Mouse (Mus musculus) liver, embryonic 14.5 days (tissue): ENCODE results near the gene Gm21725. TPM values are rescaled to one million over a fixed set of nuclear protein-coding genes. Genes with fewer than 3 reads are reported as not detected.
"Not testable (repeated sequence)": the region's sequence is repeated elsewhere in the genome, so short reads cannot be mapped to it uniquely, and the experiment has no call there.

Experiments used
- ATAC-seq: fragments of 200-750 bp; cut with Nextera tagmentation; 2 replicates; pipeline ENCODE4 v1.8.0; 2017; ENCODE audit warnings: moderate number of reproducible peaks, mild to moderate bottlenecking, moderate library complexity; ENCODE audit not compliant: insufficient read depth
- DNase-seq, 3 experiments: peaks; one replicate each; pipeline ENCODE4 v3.0.0-alpha.2; 2012 to 2013; ENCODE audit warnings: low read depth in 3 of 3, low spot score in 3 of 3
- H3K27ac ChIP-seq: fragments of 300-500 bp; sonication (generic); 2 replicates; pipeline ENCODE4 v1.5.1; 2014; ENCODE audit warnings: moderate library complexity, mild to moderate bottlenecking, control low read depth, inconsistent platforms
- H3K27me3 ChIP-seq: fragments of 300-500 bp; sonication (generic); 2 replicates; pipeline ENCODE4 v1.6.1; 2014; ENCODE audit warnings: mild to moderate bottlenecking, low read length, moderate library complexity; ENCODE audit not compliant: control insufficient read depth, insufficient read depth
- H3K36me3 ChIP-seq: fragments of 300-500 bp; sonication (generic); replicated peaks from 2 replicates; pipeline ENCODE4 v1.6.1; 2014; ENCODE audit warnings: low read depth; ENCODE audit not compliant: control insufficient read depth, insufficient read depth
- H3K4me1 ChIP-seq, 2 experiments: fragments of 200-500 bp in 1 of 2; fragments of 300-500 bp in 1 of 2; sonication (generic) in 1 of 2; replicated peaks; 2 replicates each; pipeline ENCODE4 v1.6.1; 2012 to 2014; ENCODE audit warnings: antibody characterized with exemption in 1 of 2, inconsistent platforms in 1 of 2, low read length in 1 of 2; ENCODE audit not compliant: control insufficient read depth in 2 of 2, insufficient read depth in 2 of 2
- H3K4me2 ChIP-seq: fragments of 300-500 bp; sonication (generic); 2 replicates; pipeline ENCODE4 v1.6.1; 2014; ENCODE audit warnings: low read depth, mild to moderate bottlenecking, control low read depth, moderate library complexity
- H3K4me3 ChIP-seq, 2 experiments: fragments of 200-500 bp in 1 of 2; fragments of 300-500 bp in 1 of 2; sonication (generic) in 1 of 2; 2 replicates each; pipeline ENCODE4 v1.5.1; 2012 to 2014; ENCODE audit warnings: low read depth in 2 of 2, low read length in 2 of 2, mild to moderate bottlenecking in 2 of 2, control low read depth in 1 of 2, inconsistent platforms in 1 of 2, moderate library complexity in 1 of 2; ENCODE audit not compliant: insufficient read depth in 1 of 2
- H3K9ac ChIP-seq: fragments of 300-500 bp; sonication (generic); replicated peaks from 2 replicates; pipeline ENCODE4 v1.6.1; 2014; ENCODE audit warnings: mild to moderate bottlenecking, control low read depth, moderate library complexity
- H3K9me3 ChIP-seq: fragments of 300-500 bp; sonication (generic); 2 replicates; pipeline ENCODE4 v1.6.1; 2016; ENCODE audit warnings: low read length, mixed read lengths; ENCODE audit not compliant: control insufficient read depth
- WGBS: fragments of 180-500 bp; shearing (Covaris S2); extraction: QIAGEN DNeasy Blood & Tissue Kit; methylation state at CpG from one replicate; pipeline ENCODE4 v1.1.7; 2014; ENCODE audit not compliant: insufficient replicate concordance; 5-methylcytosine and 5-hydroxymethylcytosine counted together
- polyA plus RNA-seq, 2 experiments: library from polyadenylated mRNA; depleted of rRNA in 1 of 2; stranded (reverse) in 1 of 2; unstranded in 1 of 2; fragments of >200 nt; fragmentation: Nextera tagmentation in 1 of 2; extraction: Ambion mirVana in 1 of 2; gene quantifications; 2 replicates each; pipeline versions ENCODE4 v1.2.1 to v1.2.3; 2012 to 2014

The Gm21725 gene
- not detected in 2 replicates for polyA plus RNA-seq (2012; rRNA removed)
- not detected in 2 replicates for polyA plus RNA-seq (2014; fragmentation: Nextera tagmentation; extraction: Ambion mirVana)

DNA sequence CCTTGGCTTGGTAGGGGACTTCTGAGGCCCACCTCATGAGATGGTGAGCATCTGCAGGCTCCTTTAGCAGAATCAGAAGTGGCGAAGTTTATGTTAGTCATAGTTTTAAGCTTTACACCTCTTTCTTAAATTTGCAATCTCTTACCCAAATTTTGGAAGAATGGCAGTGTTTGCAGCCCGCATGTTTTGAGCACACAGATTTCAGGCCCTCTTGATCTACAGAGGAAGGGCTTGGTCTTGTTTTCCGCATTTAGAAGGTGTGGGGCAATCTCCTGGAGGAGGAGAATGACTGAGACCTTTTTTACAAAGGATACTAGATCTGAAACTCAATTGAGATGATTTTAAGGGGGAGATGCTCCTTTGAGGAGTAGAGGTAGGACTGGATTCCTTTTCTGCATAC is at the start of gene Gm21725:
TSS of gene Gm21725 (minus strand) at position 101 of the 400 bp plus-strand sequence.
- not testable (repeated sequence) for ATAC-seq, H3K4me3 ChIP-seq, H3K4me1 ChIP-seq, H3K9ac ChIP-seq, H3K36me3 ChIP-seq, H3K27ac ChIP-seq, H3K4me2 ChIP-seq, H3K9me3 ChIP-seq, H3K27me3 ChIP-seq, DNase-seq
- WGBS = no CpG with 5 or more reads among the region's 3 CpGs

Other genes starting within 250 kb of the Gm21725 start
- gene Gm21891, start 215.6 kb downstream of the Gm21725 start, polyA plus RNA-seq (2012; rRNA removed) = not detected in 2 replicates
- gene Gm21891, start 215.6 kb downstream of the Gm21725 start, polyA plus RNA-seq (2014; fragmentation: Nextera tagmentation; extraction: Ambion mirVana) = not detected in 2 replicates
- not detected in 2 replicates for gene Gm21425, start 187.1 kb downstream of the Gm21725 start, polyA plus RNA-seq (2012; rRNA removed)
- gene Gm21425, start 187.1 kb downstream of the Gm21725 start, polyA plus RNA-seq (2014; fragmentation: Nextera tagmentation; extraction: Ambion mirVana) = not detected in 2 replicates
- gene Gm21828, start 125.1 kb downstream of the Gm21725 start, polyA plus RNA-seq (2012; rRNA removed) = not detected in 2 replicates
- gene Gm21828, start 125.1 kb downstream of the Gm21725 start, polyA plus RNA-seq (2014; fragmentation: Nextera tagmentation; extraction: Ambion mirVana) = not detected in 2 replicates
- gene Gm21440, start 96.7 kb downstream of the Gm21725 start, polyA plus RNA-seq (2012; rRNA removed) = not detected in 2 replicates
- gene Gm21440, start 96.7 kb downstream of the Gm21725 start, polyA plus RNA-seq (2014; fragmentation: Nextera tagmentation; extraction: Ambion mirVana) = not detected in 2 replicates
- gene Gm21454, start 96.6 kb downstream of the Gm21725 start, polyA plus RNA-seq (2012; rRNA removed) = not detected in 2 replicates
- gene Gm21454, start 96.6 kb downstream of the Gm21725 start, polyA plus RNA-seq (2014; fragmentation: Nextera tagmentation; extraction: Ambion mirVana) = not detected in 2 replicates
- gene Gm21866, start 116.5 kb upstream of the Gm21725 start, polyA plus RNA-seq (2012; rRNA removed) = not detected in 2 replicates
- not detected in 2 replicates for gene Gm21866, start 116.5 kb upstream of the Gm21725 start, polyA plus RNA-seq (2014; fragmentation: Nextera tagmentation; extraction: Ambion mirVana)
- gene Gm20773, start 145.0 kb upstream of the Gm21725 start, polyA plus RNA-seq (2012; rRNA removed) = not detected in 2 replicates
- not detected in 2 replicates for gene Gm20773, start 145.0 kb upstream of the Gm21725 start, polyA plus RNA-seq (2014; fragmentation: Nextera tagmentation; extraction: Ambion mirVana)